Mouse (Mus musculus): ENCODE measurements around the gene Iqce. TPM values are rescaled to one million over a fixed set of nuclear protein-coding genes. Genes with fewer than 3 reads are reported as not detected.

Iqce gene
- polyA plus RNA-seq, 1 experiment from 2014 or later: 22.9 TPM

- no peak for ATAC-seq (ENCODE audit: low read depth)
- Histone ChIP-seq H3K27me3 (no peaks in the 10 kb centered on the region), H3K27ac (replicated peaks) (no peak overlapping the region), H3K9me3 (no peaks in the 10 kb centered on the region), H3K4me2 (no peak overlapping the region), H3K4me1 (replicated peaks) (peaks cover 20% of the 10 kb centered on the region), H3K9ac (no peak overlapping the region), H3K4me3 (no peak overlapping the region), H3K36me3 (no peaks in the 10 kb centered on the region)
- 80% methylated on average over 7 of the region's 7 CpGs for WGBS
These were observed 49.6 kb downstream of the Iqce start for GRCm38 (mm10) chr5:140652587-140652986.

GRCm38 (mm10) chr5:140651231-140651630, 50.9 kb downstream of the Iqce start:
- Histone ChIP-seq H3K4me3 (no peak overlapping the region), H3K27ac (replicated peaks) (no peak overlapping the region), H3K27me3 (no peaks in the 10 kb centered on the region), H3K4me2 (no peak overlapping the region), H3K9me3 (no peaks in the 10 kb centered on the region), H3K4me1 (replicated peaks) (peaks cover 32% of the 10 kb centered on the region), H3K36me3 (0 out of 2 replicates have a peak, but pooled peaks cover 3% of the 10 kb centered on the region), H3K9ac (no peak overlapping the region)
- no peak for ATAC-seq (ENCODE audit: low read depth)
- WGBS: 81% methylated on average over 11 of the region's 11 CpGs

- H3K36me3 ChIP-seq: peaks cover 9% of the 10 kb centered on the region
- H3K9me3 ChIP-seq: no peaks in the 10 kb centered on the region
- H3K27ac ChIP-seq (replicated peaks): peak overlapping the region; percentile 94
- H3K27me3 ChIP-seq: no peaks in the 10 kb centered on the region
- H3K4me1 ChIP-seq (replicated peaks): peaks cover 45% of the 10 kb centered on the region
- peak overlapping the region; percentile 64 for H3K4me2 ChIP-seq
- peak overlapping the region; percentile 76 for H3K9ac ChIP-seq
- WGBS: 67% methylated on average over 7 of the region's 7 CpGs
- no peak for ATAC-seq (ENCODE audit: low read depth)
- peak overlapping the region; percentile 99 for H3K4me3 ChIP-seq
These were observed 52.2 kb downstream of the Iqce start for GRCm38 (mm10) chr5:140649881-140650414.

GRCm38 (mm10) chr5:140649101-140649667, 53.0 kb downstream of the Iqce start:
- H3K36me3 ChIP-seq: peaks cover 16% of the 10 kb centered on the region
- H3K27me3 ChIP-seq: no peaks in the 10 kb centered on the region
- H3K27ac ChIP-seq (replicated peaks): peak overlapping the region; percentile 94
- 2% methylated on average over 26 of the region's 26 CpGs for WGBS
- no peaks in the 10 kb centered on the region for H3K9me3 ChIP-seq
- peak; percentile 94 for ATAC-seq (ENCODE audit: low read depth)
- H3K4me1 ChIP-seq (replicated peaks): peaks cover 53% of the 10 kb centered on the region
- H3K4me2 ChIP-seq: peak overlapping the region; percentile 64
- peak overlapping the region; percentile 99 for H3K4me3 ChIP-seq
- H3K9ac ChIP-seq: peak overlapping the region; percentile 76

GRCm38 (mm10) chr5:140648519-140649100, 53.6 kb downstream of the Iqce start, which contains the start of gene Ttyh3:
Ttyh3 (minus strand) TSS chr5:140649031.
- no peaks in the 10 kb centered on the region for H3K9me3 ChIP-seq
- H3K4me2 ChIP-seq: peak within 1 kb of the TSS; percentile 100
- H3K9ac ChIP-seq: peak within 1 kb of the TSS; percentile 100
- no peak for ATAC-seq (ENCODE audit: low read depth)
- H3K36me3 ChIP-seq: peaks cover 22% of the 10 kb centered on the region
- peaks cover 59% of the 10 kb centered on the region for H3K4me1 ChIP-seq (replicated peaks)
- peak within 1 kb of the TSS; percentile 99 for H3K4me3 ChIP-seq
- under 1% methylated on average over 54 of the region's 62 CpGs for WGBS
- H3K27me3 ChIP-seq: no peaks in the 10 kb centered on the region
- peak within 1 kb of the TSS; percentile 95 for H3K27ac ChIP-seq (replicated peaks)

GRCm38 (mm10) chr5:140647821-140648518, 54.2 kb downstream of the Iqce start:
- peak; percentile 32 for ATAC-seq (ENCODE audit: low read depth)
- 2% methylated on average over 13 of the region's 13 CpGs for WGBS
- peaks cover 24% of the 10 kb centered on the region for H3K36me3 ChIP-seq
- no peaks in the 10 kb centered on the region for H3K27me3 ChIP-seq
- peak overlapping the region; percentile 100 for H3K9ac ChIP-seq
- peak overlapping the region; percentile 100 for H3K4me2 ChIP-seq
- peak overlapping the region; percentile 95 for H3K27ac ChIP-seq (replicated peaks)
- H3K4me3 ChIP-seq: peak overlapping the region; percentile 99
- peaks cover 65% of the 10 kb centered on the region for H3K4me1 ChIP-seq (replicated peaks)
- no peaks in the 10 kb centered on the region for H3K9me3 ChIP-seq

- no peaks in the 10 kb centered on the region for H3K27me3 ChIP-seq
- 28% methylated on average over 13 of the region's 13 CpGs for WGBS
- H3K9ac ChIP-seq: peak overlapping the region; percentile 100
- peak overlapping the region; percentile 95 for H3K27ac ChIP-seq (replicated peaks)
- H3K4me1 ChIP-seq (replicated peaks): peaks cover 68% of the 10 kb centered on the region
- H3K4me2 ChIP-seq: peak overlapping the region; percentile 100
- H3K36me3 ChIP-seq: peaks cover 24% of the 10 kb centered on the region
- ATAC-seq (ENCODE audit: low read depth): no peak
- no peaks in the 10 kb centered on the region for H3K9me3 ChIP-seq
- peak overlapping the region; percentile 99 for H3K4me3 ChIP-seq
These were observed 55.0 kb downstream of the Iqce start for GRCm38 (mm10) chr5:140647031-140647760.

GRCm38 (mm10) chr5:140646171-140646570, 56.0 kb downstream of the Iqce start:
- Histone ChIP-seq H3K27me3 (no peaks in the 10 kb centered on the region), H3K4me3 (peak overlapping the region; percentile 99), H3K4me1 (replicated peaks) (peaks cover 78% of the 10 kb centered on the region), H3K36me3 (peaks cover 26% of the 10 kb centered on the region), H3K4me2 (peak overlapping the region; percentile 100), H3K9me3 (no peaks in the 10 kb centered on the region), H3K27ac (replicated peaks) (peak overlapping the region; percentile 46), H3K9ac (peak overlapping the region; percentile 100)
- 76% methylated on average over 6 of the region's 6 CpGs for WGBS
- no peak for ATAC-seq (ENCODE audit: low read depth)

- WGBS: 82% methylated on average over 4 of the region's 4 CpGs
- peak overlapping the region; percentile 100 for H3K4me2 ChIP-seq
- peaks cover 26% of the 10 kb centered on the region for H3K36me3 ChIP-seq
- peaks cover 85% of the 10 kb centered on the region for H3K4me1 ChIP-seq (replicated peaks)
- peak overlapping the region; percentile 46 for H3K27ac ChIP-seq (replicated peaks)
- H3K27me3 ChIP-seq: no peaks in the 10 kb centered on the region
- ATAC-seq (ENCODE audit: low read depth): no peak
- H3K4me3 ChIP-seq: peak overlapping the region; percentile 99
- no peaks in the 10 kb centered on the region for H3K9me3 ChIP-seq
- peak overlapping the region; percentile 100 for H3K9ac ChIP-seq
These were observed 56.7 kb downstream of the Iqce start for GRCm38 (mm10) chr5:140645454-140645853.

GRCm38 (mm10) chr5:140644702-140645201, 57.4 kb downstream of the Iqce start:
- no peak for ATAC-seq (ENCODE audit: low read depth)
- WGBS: 68% methylated on average over 15 of the region's 15 CpGs
- peak overlapping the region; percentile 46 for H3K27ac ChIP-seq (replicated peaks)
- H3K9me3 ChIP-seq: no peaks in the 10 kb centered on the region
- H3K4me2 ChIP-seq: peak overlapping the region; percentile 100
- no peaks in the 10 kb centered on the region for H3K27me3 ChIP-seq
- H3K4me1 ChIP-seq (replicated peaks): peaks cover 87% of the 10 kb centered on the region
- H3K9ac ChIP-seq: peak overlapping the region; percentile 100
- peak overlapping the region; percentile 99 for H3K4me3 ChIP-seq
- peaks cover 33% of the 10 kb centered on the region for H3K36me3 ChIP-seq

GRCm38 (mm10) chr5:140644263-140644662, 57.9 kb downstream of the Iqce start:
- WGBS: 91% methylated on average over 6 of the region's 6 CpGs
- Histone ChIP-seq H3K27ac (replicated peaks) (peak overlapping the region; percentile 46; the same call in 1 of the 2 replicates), H3K36me3 (peaks cover 38% of the 10 kb centered on the region), H3K27me3 (no peaks in the 10 kb centered on the region), H3K9me3 (no peaks in the 10 kb centered on the region), H3K4me2 (peak overlapping the region; percentile 100), H3K4me3 (no peak overlapping the region), H3K4me1 (replicated peaks) (peaks cover 87% of the 10 kb centered on the region), H3K9ac (no peak overlapping the region)
- ATAC-seq (ENCODE audit: low read depth): no peak

All from neural tube, embryonic 13.5 days (tissue).